Mouse (Mus musculus): Measurements from ENCODE around the gene Taf11.

GRCm38 (mm10) chr17:27939028-27939427 is 29.4 kb upstream of the Taf11 start:
- TF ChIP-seq CTCF (IDR thresholded peaks at IDR 0.05; ENCODE audit: extremely low read depth, insufficient read depth, insufficient read length, insufficient replicate concordance): no peak
- no peak for TF ChIP-seq POLR2A (IDR thresholded peaks at IDR 0.05; ENCODE audit: low read depth, low read length)
